Mouse (Mus musculus) ES-E14 (cell line): ENCODE data around the gene Ctsm. TPM values are rescaled to one million over a fixed set of nuclear protein-coding genes. Genes with fewer than 3 reads are reported as not detected.
"Not testable (repeated sequence)": the region's sequence is repeated elsewhere in the genome, so short reads cannot be mapped to it uniquely, and the experiment has no call there.

ENCODE experiments used
- DNase-seq: peaks from one replicate; pipeline ENCODE4 v3.0.0-alpha.2; 2013; ENCODE audit warnings: low read depth, low spot score
- H3K27ac ChIP-seq: 2 replicates; pipeline ENCODE4 v1.5.1; 2012; ENCODE audit warnings: low read depth, mild to moderate bottlenecking, low read length, moderate library complexity, mixed read lengths; ENCODE audit not compliant: poor library complexity, insufficient read depth, severe bottlenecking
- H3K36me3 ChIP-seq: 2 replicates; pipeline ENCODE4 v1.6.1; 2012; ENCODE audit warnings: mild to moderate bottlenecking, low read length, moderate library complexity, mixed read lengths; ENCODE audit not compliant: control insufficient read depth, poor library complexity, insufficient read depth, severe bottlenecking
- H3K4me1 ChIP-seq, 2 experiments: fragments of 150-350 bp in 1 of 2; sonication (generic) in 1 of 2; 2 replicates each; pipeline ENCODE4 v1.6.1; 2012; ENCODE audit warnings: low read length in 2 of 2, mild to moderate bottlenecking in 1 of 2, mixed read lengths in 1 of 2; ENCODE audit not compliant: control insufficient read depth in 2 of 2, insufficient read depth in 2 of 2, poor library complexity in 1 of 2
- H3K4me3 ChIP-seq, 2 experiments: fragments of 150-350 bp in 1 of 2; sonication (generic) in 1 of 2; 2 replicates each; pipeline ENCODE4 v1.5.1; 2012; ENCODE audit warnings: low read length in 2 of 2, low read depth in 1 of 2, mild to moderate bottlenecking in 1 of 2, mixed read lengths in 1 of 2; ENCODE audit not compliant: insufficient read depth in 1 of 2, poor library complexity in 1 of 2, severe bottlenecking in 1 of 2
- H3K9ac ChIP-seq: 2 replicates; pipeline ENCODE4 v1.6.1; 2012; ENCODE audit warnings: low read depth, mild to moderate bottlenecking, low read length, mixed read lengths; ENCODE audit not compliant: poor library complexity, insufficient read depth, severe bottlenecking
- H3K9me3 ChIP-seq: fragments of 150-350 bp; sonication (generic); 2 replicates; pipeline ENCODE4 v1.6.1; 2012; ENCODE audit warnings: low read depth, mild to moderate bottlenecking, low read length; ENCODE audit not compliant: control insufficient read depth, insufficient read depth
- CHD2 ChIP-seq: IDR thresholded peaks from 2 replicates; pipeline ENCODE4 v1.6.1; 2014; ENCODE audit warnings: mild to moderate bottlenecking, low read depth, low read length, inconsistent platforms
- HCFC1 ChIP-seq: IDR thresholded peaks from 2 replicates; pipeline ENCODE4 v1.6.1; 2012; ENCODE audit warnings: low read length, inconsistent platforms, borderline replicate concordance; ENCODE audit not compliant: insufficient read depth
- MAFK ChIP-seq: IDR thresholded peaks from 2 replicates; pipeline ENCODE4 v1.6.1; 2014; ENCODE audit warnings: mild to moderate bottlenecking, low read depth, low read length, inconsistent platforms; ENCODE audit not compliant: insufficient read depth
- ZC3H11A ChIP-seq: IDR thresholded peaks from 2 replicates; pipeline ENCODE4 v1.6.1; 2012; ENCODE audit warnings: low read depth, mild to moderate bottlenecking, inconsistent platforms, low read length, borderline replicate concordance
- ZNF384 ChIP-seq: IDR thresholded peaks from 2 replicates; pipeline ENCODE4 v1.6.1; 2012; ENCODE audit warnings: low read depth, low read length, inconsistent platforms
- in situ Hi-C, 2 experiments: fragments of 600-800 bp; cut with MboI; formaldehyde crosslinking; loops; one replicate each; pipeline ENCODE4 v1.15.1; 2025; ENCODE audit warnings: low sequenced_read_pairs in 2 of 2, inconsistent platforms in 1 of 2; ENCODE audit not compliant: unreplicated experiment in 2 of 2
- total RNA-seq: library from RNA; depleted of rRNA; stranded (reverse); fragments of 300-350 nt; gene quantifications from 2 replicates; pipeline ENCODE4 v1.2.3, GENCODE M21; 2012; rRNA removed

Gene Ctsm
- 0.18 TPM in 1 of 2 replicates, not detected in the other for total RNA-seq

DNA sequence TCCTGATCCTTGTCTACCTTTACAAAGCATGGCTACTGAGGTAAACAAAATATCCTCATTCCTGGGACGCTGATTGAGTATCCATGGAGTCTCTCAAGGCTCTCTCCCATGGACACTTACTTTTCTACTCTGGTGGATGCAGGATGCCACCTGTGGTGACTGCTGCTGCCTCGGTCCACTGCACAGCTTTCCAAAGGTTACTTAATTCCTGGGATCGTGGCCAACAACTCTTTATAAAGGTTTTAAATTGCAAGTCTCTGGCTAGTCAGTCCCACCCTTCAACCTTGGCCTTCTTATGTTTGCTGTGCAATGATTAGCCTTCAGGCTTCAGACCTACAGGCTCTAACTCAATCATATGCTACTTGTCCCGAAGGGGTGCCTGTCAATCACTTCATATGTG lies at the start of gene Ctsm:
Ctsm (minus strand) TSS at position 209 of the 400 bp plus-strand sequence.
- in situ Hi-C loops, result no loop called here

DNA sequence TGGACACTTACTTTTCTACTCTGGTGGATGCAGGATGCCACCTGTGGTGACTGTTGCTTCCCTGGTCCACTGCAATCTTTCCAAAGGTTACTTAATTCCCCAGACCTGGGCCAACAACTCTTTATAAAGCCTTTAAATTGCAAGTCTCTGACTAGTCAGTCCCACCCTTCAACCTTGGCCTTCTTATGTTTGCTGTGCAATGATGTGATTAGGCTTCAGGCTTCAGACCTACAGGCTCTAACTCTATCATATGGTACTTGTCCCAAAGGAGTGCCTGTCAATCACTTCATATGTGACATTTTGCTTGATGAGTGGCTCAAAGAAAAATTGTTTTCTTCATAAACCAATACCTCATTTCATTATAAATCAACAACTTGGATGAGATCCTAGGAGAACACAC lies 28.4 kb upstream of the Ctsm start, which contains the start of gene Cts3:
Cts3 (minus strand) TSS at position 101 of the 400 bp plus-strand sequence.
- H3K9ac ChIP-seq, result no peak within 1 kb of the TSS
- H3K27ac ChIP-seq, result no peak within 1 kb of the TSS
- H3K4me1 ChIP-seq, result no peaks in the 10 kb centered on the region
- no peaks in the 10 kb centered on the region for H3K9me3 ChIP-seq
- H3K36me3 ChIP-seq, result no peaks in the 10 kb centered on the region
- H3K4me3 ChIP-seq, result no peak within 1 kb of the TSS
- no peak for DNase-seq
- no peak for TF ChIP-seq ZNF384
- TF ChIP-seq MAFK, result no peak
- TF ChIP-seq HCFC1, result no peak
- TF ChIP-seq CHD2, result no peak
- no peak for TF ChIP-seq ZC3H11A
- in situ Hi-C loops, result no loop called here

More for the DNA sequence above, at the start of gene Ctsm:
- H3K4me3 ChIP-seq, result no peak within 1 kb of the TSS
- no peak within 1 kb of the TSS for H3K27ac ChIP-seq
- no peaks in the 10 kb centered on the region for H3K4me1 ChIP-seq
- no peaks in the 10 kb centered on the region for H3K9me3 ChIP-seq
- no peak within 1 kb of the TSS for H3K9ac ChIP-seq
- TF ChIP-seq CHD2 (no peak), ZC3H11A (no peak), HCFC1 (no peak), MAFK (no peak), ZNF384 (no peak)
- no peak for DNase-seq
- no peaks in the 10 kb centered on the region for H3K36me3 ChIP-seq

DNA sequence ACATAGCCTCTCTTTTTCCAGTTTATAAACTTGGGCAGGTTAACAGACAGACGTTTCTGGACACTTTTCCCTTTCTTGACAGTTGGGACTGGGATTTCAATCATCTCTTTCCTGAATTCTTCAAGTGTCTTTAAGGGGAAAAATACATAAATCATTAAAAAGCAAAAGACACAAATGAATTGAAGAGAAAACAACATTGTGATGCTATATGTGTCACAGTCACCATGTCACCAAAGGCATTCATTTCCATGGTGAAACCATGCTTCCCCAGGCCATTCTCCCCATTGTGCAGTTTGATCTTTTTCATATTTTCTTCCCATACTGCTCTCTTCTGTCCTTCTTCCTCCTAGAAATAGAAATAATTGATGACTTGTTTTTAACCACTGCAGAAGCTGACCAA lies 26.4 kb upstream of the Ctsm start, which contains the start of gene Gm49352:
Gm49352 (minus strand) TSS at position 101 of the 400 bp plus-strand sequence.
- H3K9me3 ChIP-seq, H3K4me3 ChIP-seq, H3K4me1 ChIP-seq, H3K27ac ChIP-seq, H3K36me3 ChIP-seq, in situ Hi-C loops, H3K9ac ChIP-seq, DNase-seq: not testable (repeated sequence)

Other genes starting within 250 kb of the Ctsm start
- not detected in 2 replicates for gene Cts7, start 183.6 kb downstream of the Ctsm start, total RNA-seq
- not detected in 2 replicates for gene Gm49352, start 26.3 kb upstream of the Ctsm start, total RNA-seq
- gene Cts3, start 28.3 kb upstream of the Ctsm start, total RNA-seq, result not detected in 2 replicates